Mouse (Mus musculus) kidney, adult 2 months (tissue): ENCODE measurements around the gene Psen2.

Experiments
- CTCF ChIP-seq: fragments of 200-500 bp; conservative IDR thresholded peaks from 2 replicates; pipeline ENCODE4 v1.5.1; 2011; ENCODE audit warnings: low read depth, mild to moderate bottlenecking, control low read depth, low read length, moderate library complexity, mixed read lengths; ENCODE audit not compliant: insufficient read depth, insufficient read length
- POLR2A ChIP-seq: fragments of 200-500 bp; IDR thresholded peaks from one replicate; pipeline ENCODE4 v1.6.1; 2011; ENCODE audit warnings: low read depth, low read length, control low read depth

DNA sequence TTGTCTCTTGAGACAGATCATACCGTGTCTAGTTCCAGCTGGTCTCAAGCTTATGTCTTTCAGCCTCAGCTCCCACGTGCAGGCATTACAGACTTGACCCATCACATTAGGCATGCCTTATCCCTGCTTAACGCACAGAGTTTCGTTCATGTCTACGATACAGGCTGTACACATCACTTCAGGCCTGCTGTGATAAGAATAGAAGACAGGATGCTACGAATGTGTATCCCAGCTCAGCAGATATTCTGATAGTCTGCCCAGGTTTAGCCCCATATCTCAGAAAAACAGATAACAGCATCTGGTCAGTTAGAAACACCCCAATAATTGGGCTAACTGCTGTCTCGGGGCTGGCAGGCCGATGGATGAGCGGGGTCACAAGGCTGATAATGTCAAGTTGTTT is 43.7 kb upstream of the Psen2 start:
- no peak for TF ChIP-seq CTCF
- TF ChIP-seq POLR2A = no peak
